Mouse (Mus musculus) heart, embryonic 14.5 days (tissue): ENCODE results near the gene Bnc2. TPM values are rescaled to one million over a fixed set of nuclear protein-coding genes. Genes with fewer than 3 reads are reported as not detected.

Experiments used
- ATAC-seq: fragments of 200-750 bp; cut with Nextera tagmentation; 2 replicates; pipeline ENCODE4 v1.8.0; 2017; ENCODE audit warnings: low read depth, moderate TSS enrichment; ENCODE audit not compliant: insufficient number of reproducible peaks, insufficient read depth, low FRiP score
- H3K27ac ChIP-seq, 2 experiments: fragments of 200-500 bp in 1 of 2; fragments of 300-500 bp in 1 of 2; sonication (generic) in 1 of 2; replicated peaks in 1 of 2; 2 replicates each; pipeline ENCODE4 v1.5.1; 2012 to 2014; ENCODE audit warnings: low read depth in 2 of 2, low read length in 2 of 2, control low read depth in 1 of 2, mild to moderate bottlenecking in 1 of 2, mixed read lengths in 1 of 2; ENCODE audit not compliant: control insufficient read depth in 1 of 2, insufficient read depth in 1 of 2
- H3K27me3 ChIP-seq: fragments of 300-500 bp; sonication (generic); 2 replicates; pipeline ENCODE4 v1.6.1; 2014; ENCODE audit warnings: mild to moderate bottlenecking, low read length, control low read depth; ENCODE audit not compliant: control insufficient read depth, insufficient read depth
- H3K36me3 ChIP-seq: fragments of 300-500 bp; sonication (generic); 2 replicates; pipeline ENCODE4 v1.6.1; 2014; ENCODE audit warnings: mild to moderate bottlenecking, control low read depth, low read length, mixed read lengths; ENCODE audit not compliant: control insufficient read depth, insufficient read depth
- H3K4me1 ChIP-seq, 2 experiments: fragments of 200-500 bp in 1 of 2; fragments of 300-500 bp in 1 of 2; sonication (generic) in 1 of 2; 2 replicates each; pipeline ENCODE4 v1.6.1; 2012 to 2014; ENCODE audit warnings: low read length in 2 of 2, control low read depth in 1 of 2, mixed read lengths in 1 of 2; ENCODE audit not compliant: control insufficient read depth in 2 of 2, insufficient read depth in 2 of 2
- H3K4me2 ChIP-seq: fragments of 300-500 bp; sonication (generic); 2 replicates; pipeline ENCODE4 v1.6.1; 2014; ENCODE audit warnings: mild to moderate bottlenecking, low read length
- H3K4me3 ChIP-seq, 2 experiments: fragments of 200-500 bp in 1 of 2; fragments of 300-500 bp in 1 of 2; sonication (generic) in 1 of 2; 2 replicates each; pipeline ENCODE4 v1.5.1; 2012 to 2014; ENCODE audit warnings: low read length in 2 of 2, mild to moderate bottlenecking in 2 of 2, control low read depth in 1 of 2, low read depth in 1 of 2, moderate library complexity in 1 of 2; ENCODE audit not compliant: control insufficient read depth in 1 of 2, insufficient read depth in 1 of 2
- H3K9ac ChIP-seq: fragments of 300-500 bp; sonication (generic); 2 replicates; pipeline ENCODE4 v1.6.1; 2014; ENCODE audit warnings: mild to moderate bottlenecking, low read length
- H3K9me3 ChIP-seq: fragments of 300-500 bp; sonication (generic); 2 replicates; pipeline ENCODE4 v1.6.1; 2016; ENCODE audit warnings: low read length, control low read depth; ENCODE audit not compliant: control insufficient read depth
- WGBS: fragments of 180-500 bp; shearing (Covaris S2); extraction: QIAGEN DNeasy Blood & Tissue Kit; methylation state at CpG from one replicate; pipeline ENCODE4 v1.1.7; 2014; 5-methylcytosine and 5-hydroxymethylcytosine counted together
- polyA plus RNA-seq: library from polyadenylated mRNA; unstranded; fragments of >200 nt; fragmentation: Nextera tagmentation; extraction: Ambion mirVana; gene quantifications from 2 replicates; pipeline ENCODE4 v1.2.1, GENCODE M21; 2014

Gene Bnc2
- polyA plus RNA-seq, 1 experiment from 2014 or later, result 0.92 TPM

DNA sequence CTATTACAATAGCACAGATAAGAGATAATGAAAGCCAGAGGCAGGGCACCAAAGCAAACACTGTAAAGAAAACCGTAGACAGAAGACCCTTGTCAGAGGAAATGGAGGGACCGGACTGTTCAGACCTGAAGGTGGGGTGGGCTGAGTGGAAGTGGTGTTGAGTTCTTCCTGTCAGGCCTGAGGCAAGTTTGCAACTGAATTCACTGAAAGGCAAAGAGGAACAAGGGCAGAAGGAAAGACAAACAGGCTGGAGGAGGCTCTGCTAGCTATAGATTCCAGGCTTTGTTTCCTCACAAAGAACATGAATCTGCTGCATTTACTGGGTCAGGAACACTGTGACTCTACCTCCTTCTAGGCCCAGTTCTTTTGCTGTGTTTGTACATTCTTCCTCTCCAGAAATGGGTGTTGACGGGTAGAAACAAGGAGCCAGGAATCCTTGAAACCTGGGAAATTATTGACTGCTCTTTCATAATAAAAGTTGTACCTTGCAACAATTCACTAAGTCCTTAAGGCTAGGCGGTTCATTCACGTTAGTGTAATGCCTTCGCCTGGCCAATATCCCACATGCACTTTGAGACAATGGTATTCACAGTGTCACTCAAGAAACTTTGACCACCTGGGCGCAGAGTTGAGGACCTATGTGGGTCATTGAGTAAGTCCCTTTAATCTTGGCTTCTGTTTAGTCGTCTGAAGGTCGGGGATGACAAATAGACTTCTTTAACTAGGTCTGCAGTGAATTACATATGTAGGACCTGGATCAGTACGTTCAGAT lies 445.7 kb downstream of the Bnc2 start:
- no peaks in the 10 kb centered on the region for H3K27me3 ChIP-seq
- no peak overlapping the region for H3K4me3 ChIP-seq
- no peak overlapping the region for H3K27ac ChIP-seq
- H3K9me3 ChIP-seq, result no peaks in the 10 kb centered on the region
- no peaks in the 10 kb centered on the region for H3K4me1 ChIP-seq
- no peaks in the 10 kb centered on the region for H3K36me3 ChIP-seq
- no peak for ATAC-seq
- no peak overlapping the region for H3K9ac ChIP-seq
- no peak overlapping the region for H3K4me2 ChIP-seq
- WGBS, result 69% methylated on average over 10 of the region's 10 CpGs

DNA sequence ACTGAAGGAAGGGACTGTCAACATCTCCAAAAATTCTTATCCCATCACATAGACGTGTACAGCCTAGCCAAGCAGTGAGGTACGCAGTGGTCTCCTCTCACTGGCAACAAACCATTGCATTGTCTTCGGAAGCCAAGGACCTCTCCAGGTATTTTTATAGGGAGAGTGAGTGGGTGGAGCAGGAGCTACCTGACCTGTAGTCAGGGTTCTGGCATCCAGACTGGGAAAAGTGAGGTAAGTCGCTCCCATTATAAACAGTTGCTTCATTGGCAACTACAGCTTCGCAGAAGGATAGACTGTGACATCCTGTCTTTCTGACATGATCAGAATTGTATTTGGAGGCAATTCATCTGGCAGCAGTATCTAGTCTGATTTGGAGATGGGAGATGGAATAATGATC lies 446.5 kb downstream of the Bnc2 start:
- no peak for ATAC-seq
- 82% methylated on average over 5 of the region's 5 CpGs for WGBS
- no peak overlapping the region for H3K27ac ChIP-seq
- H3K27me3 ChIP-seq, result no peaks in the 10 kb centered on the region
- no peak overlapping the region for H3K4me2 ChIP-seq
- no peak overlapping the region for H3K4me3 ChIP-seq
- no peak overlapping the region for H3K9ac ChIP-seq
- H3K36me3 ChIP-seq, result no peaks in the 10 kb centered on the region
- no peaks in the 10 kb centered on the region for H3K4me1 ChIP-seq
- H3K9me3 ChIP-seq, result no peaks in the 10 kb centered on the region

Other genes with a start within 250 kb of the Bnc2 start
- gene Cntln, start 209.0 kb upstream of the Bnc2 start, polyA plus RNA-seq, result 6.5 and 7.0 TPM in 2 replicates